Mouse (Mus musculus) kidney, adult 10 weeks (tissue): Measurements from ENCODE around the gene Btbd35f27. TPM values are rescaled to one million over a fixed set of nuclear protein-coding genes. Genes with fewer than 3 reads are reported as not detected.

Experiments
- polyA plus RNA-seq: library from polyadenylated mRNA; stranded (reverse); fragments of 350-450 nt; fragmentation: Illumina TruSeq; extraction: RNeasy Lipid Tissue Mini Kit (QIAGEN cat#74804); gene quantifications from one replicate; pipeline ENCODE4 v1.2.3, GENCODE M21; 2014; ENCODE audit warnings: low read depth, low replicate concordance

Gene Btbd35f27
- polyA plus RNA-seq, result not detected

GRCm38 (mm10) chrX:4951835-4952234 is at the start of gene Btbd35f27:
Gene Btbd35f27 (plus strand): TSS chrX:4952135.

Other genes with a start within 250 kb of the Btbd35f27 start
- gene Btbd35f4, start 151.6 kb upstream of the Btbd35f27 start, polyA plus RNA-seq, result not detected